Mouse (Mus musculus): ENCODE results near the gene Zfp108.

The Zfp108 gene

DNA sequence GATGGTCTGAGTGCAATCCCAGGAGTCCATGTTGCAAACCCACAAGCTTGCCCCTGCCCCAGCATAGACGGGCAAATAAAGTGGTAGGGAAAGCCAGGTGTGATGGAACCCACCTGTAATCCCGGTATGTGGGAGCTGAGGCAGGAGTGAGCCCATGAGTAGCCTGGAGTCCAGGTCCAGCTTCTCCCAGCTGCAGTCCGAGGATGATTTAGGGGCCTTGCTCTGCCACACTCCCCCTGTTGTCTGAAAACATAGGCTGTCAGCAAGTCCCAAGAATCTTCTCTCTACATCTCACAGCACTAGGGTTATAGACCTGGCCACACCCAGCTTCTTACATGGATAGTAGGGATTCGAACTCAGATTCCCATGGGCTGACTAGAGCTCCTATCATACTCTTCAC, 32.3 kb downstream of the Zfp108 start:
- no peak for DNase-seq

DNA sequence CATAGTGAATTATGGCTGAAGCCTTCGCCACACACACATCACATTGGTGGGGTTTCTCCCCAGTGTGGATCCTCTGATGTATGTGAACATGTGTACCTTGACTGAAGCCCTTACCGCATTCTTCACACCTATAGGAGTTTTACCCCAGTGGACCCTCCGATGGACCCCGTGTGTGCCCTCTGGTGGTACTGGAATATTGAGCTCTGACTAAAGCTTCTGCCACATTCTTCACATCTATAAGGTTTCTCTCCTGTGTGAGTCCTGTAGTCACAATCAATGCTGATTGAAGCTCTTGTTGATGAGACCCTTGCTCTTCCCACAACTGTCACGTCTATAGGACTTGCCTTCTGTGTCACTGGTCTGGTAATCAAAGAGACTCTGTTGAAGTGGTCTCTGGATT, 33.1 kb downstream of the Zfp108 start:
- no peak for DNase-seq

DNA sequence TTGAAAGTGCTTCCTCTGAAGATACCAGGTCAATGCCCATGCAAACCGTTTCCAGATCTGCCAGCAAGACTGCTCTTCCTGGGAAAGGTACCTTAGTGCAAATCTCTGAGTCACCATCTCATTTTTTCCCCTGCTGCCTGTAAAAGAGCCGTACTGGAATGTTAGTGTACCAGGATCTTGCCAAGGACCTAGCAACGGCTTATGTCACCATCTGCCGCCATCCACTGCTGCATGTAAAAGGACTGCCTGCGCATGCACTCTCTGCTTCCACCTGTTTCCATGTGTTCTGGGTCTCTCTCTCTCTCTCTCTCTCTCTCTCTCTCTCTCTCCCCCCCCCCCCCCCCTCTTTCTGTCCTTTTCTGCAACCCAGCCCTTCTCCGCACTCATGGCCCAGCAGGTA, 33.9 kb downstream of the Zfp108 start:
- DNase-seq = no peak

DNA sequence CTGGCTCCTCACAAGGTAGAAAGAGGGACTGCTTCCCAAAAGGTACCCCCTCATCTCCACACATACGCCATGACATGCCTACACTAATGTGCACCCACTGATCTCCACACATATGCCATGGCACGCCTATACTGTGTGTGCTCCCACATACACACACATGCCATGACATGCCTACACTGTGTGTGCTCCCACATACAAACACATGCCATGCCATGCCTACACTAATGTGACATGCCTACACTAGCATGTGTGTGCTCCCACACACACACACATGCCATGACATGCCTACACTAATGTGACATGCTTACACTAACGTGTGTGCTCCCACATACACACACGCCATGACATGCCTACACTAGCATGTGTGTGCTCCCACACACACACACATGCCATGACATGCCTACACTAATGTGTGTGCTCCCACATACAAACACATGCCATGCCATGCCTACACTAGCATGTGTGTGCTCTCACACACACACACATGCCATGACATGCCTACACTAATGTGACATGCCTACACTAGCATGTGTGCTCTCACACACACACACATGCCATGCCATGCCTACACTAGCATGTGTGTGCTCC, 35.6 kb downstream of the Zfp108 start:
- no peak for DNase-seq

DNA sequence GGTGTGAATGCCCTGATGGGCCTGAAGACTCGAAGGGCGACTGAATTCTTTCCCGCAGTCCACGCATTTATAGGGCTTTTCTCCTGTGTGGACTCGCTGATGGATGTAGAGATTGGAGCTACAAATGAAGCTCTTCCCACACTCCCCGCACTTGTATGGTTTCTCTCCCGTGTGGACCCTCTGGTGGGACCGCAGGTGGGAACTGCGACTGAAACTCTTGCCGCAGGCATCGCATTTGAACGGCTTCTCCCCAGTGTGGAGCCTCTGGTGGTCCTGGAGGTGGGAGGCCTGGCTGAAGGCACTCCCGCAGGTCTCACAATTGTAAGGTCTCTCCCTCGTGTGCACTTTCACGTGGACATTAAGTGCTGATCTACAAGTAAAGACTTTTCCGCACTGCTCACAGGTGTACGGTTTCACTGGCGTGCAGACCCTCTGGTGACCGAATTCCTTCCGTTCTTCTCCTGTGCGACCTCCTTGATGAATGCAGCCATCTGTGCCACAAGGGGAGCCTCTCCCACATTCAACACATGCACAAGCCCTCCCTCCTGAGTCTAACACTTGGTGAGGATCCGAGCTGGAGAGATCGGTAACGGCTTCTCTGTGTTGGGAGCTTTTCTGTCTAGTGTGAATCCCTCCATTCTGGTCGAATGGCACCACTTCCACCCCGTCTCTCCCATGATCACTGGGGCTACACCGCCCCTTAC, 36.9 kb downstream of the Zfp108 start:
- DNase-seq = no peak

DNA sequence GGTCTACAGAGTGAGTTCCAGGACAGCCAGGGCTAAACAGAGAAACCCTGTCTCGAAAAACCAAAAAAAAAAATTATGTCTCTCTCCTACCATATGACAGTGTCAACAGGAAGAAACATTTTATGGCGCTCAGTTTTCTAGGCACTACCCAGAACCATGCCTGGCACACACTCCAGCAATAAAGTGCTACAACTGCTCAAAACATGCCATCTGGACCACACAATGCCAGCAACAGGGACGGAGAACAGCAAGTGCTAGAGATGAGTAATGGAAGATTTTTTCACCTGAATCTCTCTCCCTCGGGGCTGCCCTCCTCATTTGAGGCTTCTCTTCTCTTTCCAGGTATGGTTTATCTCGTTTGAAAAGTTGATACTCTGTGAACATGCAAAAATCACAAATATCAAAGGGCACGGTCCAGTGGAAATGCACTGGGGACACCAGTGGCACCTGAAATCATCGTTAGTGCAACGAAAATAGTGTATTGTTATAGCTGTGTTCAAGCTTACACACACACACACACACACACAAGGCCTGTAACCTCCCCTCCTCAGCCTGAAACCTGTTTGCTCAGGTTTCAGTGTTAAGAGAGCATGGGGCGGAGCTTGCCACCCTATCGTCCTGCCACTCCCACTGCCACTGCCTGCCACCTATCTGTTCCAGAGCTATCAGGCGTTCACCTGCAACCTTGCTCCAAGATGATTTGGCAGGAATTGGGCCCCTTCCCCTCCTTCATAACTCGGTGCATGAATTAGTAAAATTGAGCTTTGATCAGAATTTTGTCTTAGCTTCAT, 38.7 kb downstream of the Zfp108 start:
- DNase-seq = no peak

DNA sequence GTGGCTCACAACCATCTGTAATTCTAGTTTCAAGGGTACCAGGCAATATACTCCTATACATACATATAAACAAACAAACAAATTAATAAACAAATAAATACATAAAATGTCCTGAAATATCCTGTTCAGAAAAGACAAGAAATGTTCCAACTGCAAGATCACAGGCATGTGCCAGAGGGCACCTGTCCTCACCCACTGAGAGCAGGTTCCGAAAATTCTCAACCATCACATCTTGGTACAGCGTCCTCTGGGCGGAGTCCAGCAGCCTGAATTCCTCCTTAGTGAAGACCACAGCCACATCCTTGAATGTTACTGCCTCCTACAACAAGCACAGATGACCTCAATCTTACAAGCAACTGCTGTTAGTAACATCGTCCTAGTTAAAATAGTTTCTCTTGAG, 40.2 kb downstream of the Zfp108 start:
- no peak for DNase-seq

DNA sequence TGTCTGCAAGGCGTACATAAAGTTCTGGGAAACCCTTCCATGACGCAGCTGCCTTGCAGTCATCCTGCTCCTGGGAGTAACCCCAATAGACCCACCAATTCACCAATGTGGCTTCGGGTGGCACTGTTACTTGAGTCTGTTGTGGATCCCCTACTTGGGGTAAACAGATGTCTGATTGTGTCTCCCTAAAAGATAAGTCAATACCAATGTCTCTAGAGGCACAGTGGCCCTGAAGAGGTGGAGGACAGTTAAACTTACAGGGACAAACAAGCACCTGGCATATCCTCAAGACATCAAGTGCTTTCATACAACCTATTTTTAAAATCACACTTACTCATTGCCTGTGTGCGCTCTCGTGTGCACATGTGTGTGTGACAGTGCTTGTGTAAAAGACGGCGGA, 40.8 kb downstream of the Zfp108 start:
- no peak for DNase-seq

DNA sequence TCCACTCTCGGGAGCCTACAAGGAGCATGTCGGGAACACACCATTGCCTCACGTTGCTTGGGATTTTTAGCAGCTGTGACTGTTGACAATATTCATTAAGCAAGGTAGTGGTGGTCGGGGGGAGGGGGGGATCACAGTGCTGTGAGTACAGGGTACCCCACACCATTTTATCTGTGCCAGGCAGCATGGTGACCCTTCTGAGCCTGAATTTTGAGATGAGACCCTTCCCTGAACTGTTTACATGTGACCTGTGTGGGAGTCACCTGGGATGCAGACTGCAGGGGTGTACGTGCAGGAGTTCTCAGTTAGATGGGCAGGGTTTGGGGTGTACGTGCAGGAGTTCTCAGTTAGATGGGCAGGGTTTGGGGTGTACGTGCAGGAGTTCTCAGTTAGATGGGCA, 41.8 kb downstream of the Zfp108 start:
- DNase-seq = no peak

DNA sequence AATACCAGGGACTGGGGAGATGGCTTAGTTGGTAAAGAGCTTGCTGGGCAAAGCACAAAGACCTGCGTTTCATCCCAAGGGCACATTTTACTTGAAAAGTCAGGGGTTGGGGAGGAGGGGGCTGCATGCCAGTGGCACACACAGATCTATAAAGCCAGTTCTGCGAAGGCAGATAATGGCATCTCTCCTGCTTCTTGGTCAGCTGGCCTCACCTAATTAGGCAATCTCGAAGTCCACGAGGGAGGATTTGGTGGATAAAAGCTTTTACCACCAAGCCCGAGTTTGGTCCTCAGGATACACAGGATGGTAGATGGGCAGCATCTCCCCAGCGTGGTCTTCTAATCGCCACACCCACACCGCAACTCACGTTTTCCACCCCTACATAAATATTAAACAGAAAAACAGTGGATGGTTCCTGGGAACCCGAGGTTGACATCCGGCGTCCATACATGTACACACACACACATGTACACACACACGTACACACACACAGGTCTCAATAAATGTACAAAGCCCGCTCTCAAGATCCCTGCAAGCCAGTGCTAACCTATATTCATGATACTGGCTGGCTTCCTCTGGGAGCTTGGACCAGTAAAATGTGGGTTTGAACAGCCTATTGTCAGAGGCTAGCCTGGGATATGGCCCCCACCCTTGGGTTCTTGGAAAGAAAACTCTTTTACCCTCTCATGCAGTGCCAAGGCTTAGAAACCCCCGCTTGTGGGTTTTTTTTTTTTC, 42.9 kb downstream of the Zfp108 start:
- no peak for DNase-seq

DNA sequence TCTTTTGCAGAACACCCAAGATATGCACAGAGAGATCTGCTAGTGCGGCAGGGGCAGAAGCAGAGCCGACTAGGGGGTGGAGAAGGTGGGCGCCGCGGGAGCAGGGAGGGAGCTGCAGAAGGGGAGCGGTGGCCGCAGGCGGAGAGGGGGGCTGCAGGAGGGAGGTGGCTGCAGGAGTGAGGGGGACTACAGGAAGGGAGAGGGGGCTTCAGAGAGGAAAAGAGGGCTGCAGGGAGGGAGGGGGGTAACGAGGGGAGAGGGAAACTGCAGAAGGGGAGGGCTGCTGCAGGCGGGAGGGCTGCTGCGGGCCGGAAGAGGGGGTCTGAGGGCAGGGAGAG, 44.0 kb downstream of the Zfp108 start:
- no peak for DNase-seq

DNA sequence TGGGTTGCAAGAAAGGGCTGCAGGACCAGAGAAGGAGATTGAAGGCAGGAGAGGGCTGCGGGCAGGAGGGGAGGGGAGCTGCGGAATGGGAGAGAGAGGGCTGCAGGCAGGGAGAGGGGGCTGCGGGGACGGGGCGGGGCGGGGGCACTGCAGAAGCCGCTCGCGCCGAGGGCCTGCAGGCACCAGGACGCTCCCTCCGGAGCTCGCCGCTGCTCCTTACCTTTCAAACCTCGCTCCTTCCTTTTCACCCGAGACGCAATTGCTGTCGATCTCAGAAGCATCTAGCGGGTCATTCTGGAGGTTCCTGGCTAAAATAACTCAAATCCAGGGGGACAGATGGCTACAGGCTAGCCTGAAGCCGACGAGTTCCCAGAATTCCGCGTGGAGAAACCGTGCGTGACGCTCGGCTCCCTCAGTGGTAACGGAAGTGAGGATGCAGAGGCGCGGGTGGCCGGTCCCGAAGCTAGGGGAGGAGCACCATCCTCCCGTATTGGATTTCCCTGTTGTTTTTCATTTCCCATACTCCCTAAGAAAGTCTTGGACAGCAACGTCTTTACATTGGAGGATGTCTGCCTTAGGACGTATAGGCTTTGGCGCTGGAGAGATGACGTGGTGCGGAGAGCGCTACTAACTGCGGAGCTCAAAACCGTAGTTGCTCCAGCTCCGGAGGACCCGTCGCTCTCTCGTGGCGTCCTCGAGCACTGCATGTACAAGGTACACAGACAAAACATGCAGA, 44.5 kb downstream of the Zfp108 start:
- peak; percentile 78 for DNase-seq

DNA sequence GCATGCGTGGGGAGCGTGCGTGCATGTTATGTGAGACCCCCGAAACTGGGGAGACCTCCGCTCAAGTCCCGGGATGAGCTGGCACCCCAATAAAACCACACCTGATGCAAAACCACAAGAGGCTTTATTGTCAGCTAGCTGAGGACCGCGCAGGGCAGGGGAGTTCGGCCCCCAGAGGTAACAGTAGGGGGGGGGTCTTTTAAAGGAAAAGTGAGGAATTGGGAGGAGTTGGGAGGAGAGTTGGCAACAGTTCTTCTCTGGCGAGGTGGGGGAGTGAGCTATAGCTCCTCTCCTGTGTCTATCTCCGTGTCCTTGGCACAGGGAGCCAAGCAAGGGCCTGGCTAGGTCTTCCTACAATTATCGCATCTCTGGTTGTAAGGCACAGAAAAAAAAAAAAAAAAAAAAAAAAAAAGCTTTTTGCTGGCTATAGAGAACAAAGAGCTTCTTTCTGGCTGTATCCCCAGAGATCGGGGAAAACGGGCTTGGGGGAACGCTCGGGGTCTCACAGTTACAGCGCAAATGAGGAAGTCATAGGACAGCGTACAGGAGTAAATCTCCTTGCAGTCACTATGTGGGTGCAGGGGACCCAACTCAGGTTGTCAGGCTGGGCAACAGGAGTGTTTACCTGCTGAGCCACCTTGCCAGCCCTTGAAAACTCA, 45.4 kb downstream of the Zfp108 start:
- DNase-seq = peak; percentile 8

DNA sequence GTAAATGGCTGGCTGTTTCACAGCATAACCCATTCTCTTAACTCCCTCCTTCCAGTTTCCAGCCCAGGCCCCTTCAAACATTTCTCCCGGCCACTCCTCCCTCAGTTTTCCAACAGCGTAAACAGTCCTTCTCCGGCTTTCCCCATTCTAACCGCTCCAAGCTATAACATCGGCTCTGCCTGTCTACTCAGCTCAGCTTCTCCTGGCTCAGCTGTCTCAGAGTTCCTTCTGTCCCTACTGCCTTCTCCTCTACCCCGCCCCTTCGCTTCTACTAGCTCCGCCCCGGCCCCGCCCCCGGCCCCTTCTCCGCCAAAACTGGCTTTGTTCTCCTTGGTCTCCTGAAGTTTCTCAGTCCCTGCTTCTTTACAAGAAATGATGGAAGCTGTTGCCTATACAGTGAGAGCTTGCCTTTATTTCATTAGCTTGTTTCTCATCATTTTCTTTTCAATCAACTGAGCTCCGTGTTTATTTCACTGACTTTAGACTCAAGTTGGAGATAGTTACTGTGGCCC, 46.2 kb downstream of the Zfp108 start, which contains the start of gene Zfp61:
Zfp61 (minus strand) TSS at position 462 of the 512 bp plus-strand sequence.
- DNase-seq = peak; percentile 43

All from lung, postnatal 36 days (tissue).